Mouse (Mus musculus): Measurements from ENCODE around the gene C5ar1.

- TF ChIP-seq CTCF (IDR thresholded peaks at IDR 0.05) (peak; percentile 50), POLR2A (IDR thresholded peaks at IDR 0.05; ENCODE audit: insufficient read depth, low read depth, low read length) (no peak)
Measured at GRCm38 (mm10) chr7:16272681-16273080, 13.3 kb upstream of the C5ar1 start.
